Mouse (Mus musculus): ENCODE data around the gene Lrrtm4. TPM values are rescaled to one million over a fixed set of nuclear protein-coding genes. Genes with fewer than 3 reads are reported as not detected.

The Lrrtm4 gene
- polyA plus RNA-seq, 1 experiment: not detected

DNA sequence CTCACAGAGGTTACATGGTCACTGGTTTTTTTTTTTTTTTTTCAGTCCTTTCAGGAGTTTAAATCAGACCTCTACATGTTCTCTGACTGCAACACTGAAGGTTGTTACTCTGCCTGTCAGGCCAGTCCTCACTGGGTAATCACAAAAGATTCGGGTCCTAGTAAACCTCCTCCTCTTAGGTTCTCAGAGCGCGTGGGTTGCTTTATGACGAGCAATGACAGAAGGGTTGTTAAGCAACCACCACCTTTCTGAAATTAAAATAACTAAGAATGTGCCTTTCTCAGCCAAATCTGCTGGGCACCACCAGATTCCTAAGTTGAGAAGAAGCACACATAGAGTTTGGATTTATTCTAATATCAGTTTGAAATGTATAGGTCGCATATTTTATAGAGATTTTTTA lies 644.1 kb downstream of the Lrrtm4 start:
- Histone ChIP-seq H3K27ac (ENCODE audit: insufficient read depth, low read depth, low read length) (no peak overlapping the region), H3K27me3 (ENCODE audit: control insufficient read depth, insufficient read depth, low read length) (no peaks in the 10 kb centered on the region), H3K4me3 (ENCODE audit: low read depth, low read length) (no peak overlapping the region), H3K4me1 (ENCODE audit: control insufficient read depth, insufficient read depth, insufficient read length, low read length) (no peaks in the 10 kb centered on the region), H3K36me3 (ENCODE audit: control insufficient read depth, insufficient read depth, low read length) (no peaks in the 10 kb centered on the region)
- TF ChIP-seq CTCF (IDR thresholded peaks at IDR 0.05; ENCODE audit: extremely low read depth, insufficient read length, insufficient replicate concordance, low read depth, low read length) (no peak), POLR2A (IDR thresholded peaks at IDR 0.05; ENCODE audit: low read depth, low read length) (no peak)
- 82% methylated on average over 5 of the region's 5 CpGs for WGBS

DNA sequence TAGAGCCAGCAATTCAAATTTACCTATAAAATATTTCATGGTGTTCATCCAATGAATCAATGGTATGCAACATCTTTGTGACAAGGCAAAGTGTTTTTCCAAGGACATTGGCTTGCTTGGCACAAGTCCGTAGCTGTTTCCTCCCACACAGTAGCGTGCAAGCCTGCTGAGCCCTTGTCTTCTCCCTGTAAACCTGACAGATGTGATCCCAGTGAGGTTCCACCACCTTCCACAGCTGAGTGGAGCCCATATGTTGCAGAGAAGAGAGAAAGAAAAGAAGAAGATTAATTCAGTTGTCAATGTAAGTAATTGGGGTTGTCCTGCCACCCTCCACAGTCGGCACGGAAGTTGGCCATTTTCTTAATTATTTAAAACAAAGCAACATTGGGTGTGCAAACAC lies 645.4 kb downstream of the Lrrtm4 start:
- H3K27ac ChIP-seq (ENCODE audit: insufficient read depth, low read depth, low read length): no peak overlapping the region
- H3K27me3 ChIP-seq (ENCODE audit: control insufficient read depth, insufficient read depth, low read length): no peaks in the 10 kb centered on the region
- no peak for TF ChIP-seq CTCF (IDR thresholded peaks at IDR 0.05; ENCODE audit: extremely low read depth, insufficient read length, insufficient replicate concordance, low read depth, low read length)
- no peak for TF ChIP-seq POLR2A (IDR thresholded peaks at IDR 0.05; ENCODE audit: low read depth, low read length)
- H3K36me3 ChIP-seq (ENCODE audit: control insufficient read depth, insufficient read depth, low read length): no peaks in the 10 kb centered on the region
- WGBS: 82% methylated on average over 4 of the region's 4 CpGs
- H3K4me1 ChIP-seq (ENCODE audit: control insufficient read depth, insufficient read depth, insufficient read length, low read length): no peaks in the 10 kb centered on the region
- no peak overlapping the region for H3K4me3 ChIP-seq (ENCODE audit: low read depth, low read length)

GRCm38 (mm10) chr6:80704183-80704582 lies 685.5 kb downstream of the Lrrtm4 start:
- Histone ChIP-seq H3K4me3 (ENCODE audit: low read depth, low read length) (no peak overlapping the region), H3K27ac (ENCODE audit: insufficient read depth, low read depth, low read length) (no peak overlapping the region), H3K4me1 (ENCODE audit: control insufficient read depth, insufficient read depth, insufficient read length, low read length) (no peaks in the 10 kb centered on the region), H3K27me3 (ENCODE audit: control insufficient read depth, insufficient read depth, low read length) (no peaks in the 10 kb centered on the region), H3K36me3 (ENCODE audit: control insufficient read depth, insufficient read depth, low read length) (no peaks in the 10 kb centered on the region)
- 61% methylated on average over 2 of the region's 2 CpGs for WGBS
- no peak for TF ChIP-seq POLR2A (IDR thresholded peaks at IDR 0.05; ENCODE audit: low read depth, low read length)
- no peak for TF ChIP-seq CTCF (IDR thresholded peaks at IDR 0.05; ENCODE audit: extremely low read depth, insufficient read length, insufficient replicate concordance, low read depth, low read length)

DNA sequence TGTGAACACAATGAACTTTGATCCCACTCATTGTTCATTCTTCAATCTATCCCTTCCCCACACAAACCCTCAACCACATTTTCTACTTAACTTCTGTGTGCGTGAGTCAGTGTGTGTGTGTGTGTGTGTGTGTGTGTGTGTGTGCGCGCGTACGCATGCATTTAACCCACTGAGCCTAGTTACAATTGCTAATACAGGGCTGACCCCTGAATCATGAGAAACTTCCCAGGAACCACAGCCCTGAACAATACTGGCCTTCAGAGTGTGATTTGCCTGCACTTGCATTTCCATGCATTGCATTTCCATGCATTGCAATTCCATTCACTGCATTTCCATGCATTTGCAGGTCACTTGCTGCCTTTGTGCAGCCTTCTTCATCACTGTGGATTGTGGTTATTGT lies 701.8 kb downstream of the Lrrtm4 start:
- no peak overlapping the region for H3K27ac ChIP-seq (ENCODE audit: insufficient read depth, low read depth, low read length)
- H3K27me3 ChIP-seq (ENCODE audit: control insufficient read depth, insufficient read depth, low read length): no peaks in the 10 kb centered on the region
- WGBS: 89% methylated on average over 5 of the region's 5 CpGs

DNA sequence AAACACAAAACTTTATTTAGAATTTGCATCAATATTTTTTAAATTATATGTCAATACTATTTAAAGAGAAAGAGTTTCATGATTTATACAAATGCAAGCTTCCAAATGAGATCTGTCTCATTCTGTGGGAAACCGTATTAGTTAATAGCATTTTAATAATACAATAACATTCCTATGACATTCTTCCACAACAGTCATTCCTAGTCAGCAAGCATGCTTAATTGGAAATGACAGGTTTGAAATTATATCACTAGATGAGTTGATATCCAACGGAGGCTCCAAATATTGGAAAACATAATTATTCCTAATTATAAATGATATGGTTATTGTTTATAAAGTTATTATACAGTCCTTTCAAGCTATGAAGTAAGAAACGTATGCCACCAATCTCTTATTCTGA lies 714.7 kb downstream of the Lrrtm4 start:
- no peak overlapping the region for H3K27ac ChIP-seq (ENCODE audit: insufficient read depth, low read depth, low read length)
- no peaks in the 10 kb centered on the region for H3K4me1 ChIP-seq (ENCODE audit: control insufficient read depth, insufficient read depth, insufficient read length, low read length)
- no peak overlapping the region for H3K4me3 ChIP-seq (ENCODE audit: low read depth, low read length)
- TF ChIP-seq CTCF (IDR thresholded peaks at IDR 0.05; ENCODE audit: extremely low read depth, insufficient read length, insufficient replicate concordance, low read depth, low read length) (no peak), POLR2A (IDR thresholded peaks at IDR 0.05; ENCODE audit: low read depth, low read length) (no peak)
- no peaks in the 10 kb centered on the region for H3K27me3 ChIP-seq (ENCODE audit: control insufficient read depth, insufficient read depth, low read length)
- H3K36me3 ChIP-seq (ENCODE audit: control insufficient read depth, insufficient read depth, low read length): no peaks in the 10 kb centered on the region
- 81% methylated on average over 3 of the region's 3 CpGs for WGBS

More for the DNA sequence above, 701.8 kb downstream of the Lrrtm4 start:
- no peaks in the 10 kb centered on the region for H3K36me3 ChIP-seq (ENCODE audit: control insufficient read depth, insufficient read depth, low read length)
- H3K4me1 ChIP-seq (ENCODE audit: control insufficient read depth, insufficient read depth, insufficient read length, low read length): no peaks in the 10 kb centered on the region
- TF ChIP-seq POLR2A (IDR thresholded peaks at IDR 0.05; ENCODE audit: low read depth, low read length) (no peak), CTCF (IDR thresholded peaks at IDR 0.05; ENCODE audit: extremely low read depth, insufficient read length, insufficient replicate concordance, low read depth, low read length) (no peak)
- no peak overlapping the region for H3K4me3 ChIP-seq (ENCODE audit: low read depth, low read length)

DNA sequence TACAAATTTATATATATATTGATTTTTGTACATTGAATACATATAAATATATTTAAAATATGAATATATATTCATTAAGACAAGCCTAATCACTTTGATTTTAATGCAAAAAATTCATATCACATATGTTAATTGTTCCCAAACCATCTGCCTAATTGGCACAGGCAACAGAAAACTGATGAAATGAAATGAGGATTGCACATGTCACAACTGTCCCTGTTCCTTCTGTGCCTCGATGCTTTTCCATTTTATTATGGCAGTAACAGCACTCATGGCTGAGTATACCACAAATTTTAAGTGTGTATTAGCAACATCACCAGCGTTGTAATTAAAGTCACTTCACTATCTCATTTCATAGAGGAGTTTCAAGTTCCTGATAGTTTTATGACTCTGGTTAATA lies 732.1 kb downstream of the Lrrtm4 start:
- H3K36me3 ChIP-seq (ENCODE audit: control insufficient read depth, insufficient read depth, low read length): no peaks in the 10 kb centered on the region
- H3K27me3 ChIP-seq (ENCODE audit: control insufficient read depth, insufficient read depth, low read length): no peaks in the 10 kb centered on the region
- H3K27ac ChIP-seq (ENCODE audit: insufficient read depth, low read depth, low read length): no peak overlapping the region
- no peak for TF ChIP-seq POLR2A (IDR thresholded peaks at IDR 0.05; ENCODE audit: low read depth, low read length)
- TF ChIP-seq CTCF (IDR thresholded peaks at IDR 0.05; ENCODE audit: extremely low read depth, insufficient read length, insufficient replicate concordance, low read depth, low read length): no peak
- no peak overlapping the region for H3K4me3 ChIP-seq (ENCODE audit: low read depth, low read length)
- H3K4me1 ChIP-seq (ENCODE audit: control insufficient read depth, insufficient read depth, insufficient read length, low read length): no peaks in the 10 kb centered on the region
- 45% methylated on average over 2 of the region's 2 CpGs for WGBS

- H3K27me3 ChIP-seq (ENCODE audit: control insufficient read depth, insufficient read depth, low read length): no peaks in the 10 kb centered on the region
- no peak for TF ChIP-seq POLR2A (IDR thresholded peaks at IDR 0.05; ENCODE audit: low read depth, low read length)
- TF ChIP-seq CTCF (IDR thresholded peaks at IDR 0.05; ENCODE audit: extremely low read depth, insufficient read length, insufficient replicate concordance, low read depth, low read length): no peak
- WGBS: 64% methylated on average over 5 of the region's 5 CpGs
- H3K4me3 ChIP-seq (ENCODE audit: low read depth, low read length): no peak overlapping the region
- no peaks in the 10 kb centered on the region for H3K36me3 ChIP-seq (ENCODE audit: control insufficient read depth, insufficient read depth, low read length)
- H3K4me1 ChIP-seq (ENCODE audit: control insufficient read depth, insufficient read depth, insufficient read length, low read length): no peaks in the 10 kb centered on the region
- H3K27ac ChIP-seq (ENCODE audit: insufficient read depth, low read depth, low read length): no peak overlapping the region
Measured at GRCm38 (mm10) chr6:80760641-80761204, 742.0 kb downstream of the Lrrtm4 start.
